In the genomic region with DNA sequence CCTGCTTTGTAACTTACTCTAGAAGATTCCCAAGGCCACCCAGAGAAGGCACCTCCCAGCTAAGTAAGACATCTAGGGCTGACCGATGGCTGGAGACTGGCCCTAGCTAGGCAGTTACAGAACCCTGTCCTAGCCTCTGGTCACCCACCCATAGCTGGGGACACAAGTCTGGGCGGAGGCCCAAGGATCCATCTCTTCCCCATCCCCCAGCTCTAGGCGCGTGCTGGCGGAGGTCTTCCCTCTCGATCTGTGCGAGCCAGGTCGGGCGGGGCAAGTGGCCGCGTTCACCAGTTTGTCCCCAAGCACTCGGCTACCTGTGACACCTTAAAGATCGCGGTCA, we compare ENCODE assay signal across 8 mouse cellular contexts. TPM values are rescaled to one million over a fixed set of nuclear protein-coding genes. Genes with fewer than 3 reads are reported as not detected.
DNase-seq lines count a peak whose midpoint lies in the region; ATAC-seq and TF ChIP-seq lines count a peak whose summit lies in the region.

No protein-coding gene starts in this region.

- TF ChIP-seq CTCF in E14TG2a.4 (conservative IDR thresholded peaks at IDR 0.05; ENCODE audit: low read length), result no peak

- H3K36me3 ChIP-seq in E14TG2a.4 (ENCODE audit: insufficient read depth, low read length), result peaks cover 18% of the 10 kb centered on the region
- H3K36me3 ChIP-seq in forebrain, embryonic 10.5 days (replicated peaks), result no peaks in the 10 kb centered on the region
- no peaks in the 10 kb centered on the region for H3K36me3 ChIP-seq in kidney, embryonic 15.5 days
- no peaks in the 10 kb centered on the region for H3K36me3 ChIP-seq in midbrain, embryonic 12.5 days

- ATAC-seq in frontal cortex, adult (ENCODE audit: low TSS enrichment), result peak; percentile 11
- ATAC-seq in kidney, embryonic 15.5 days (replicated peaks; ENCODE audit: low FRiP score), result peak; percentile 55
- peak; percentile 45 for ATAC-seq in midbrain, embryonic 12.5 days (ENCODE audit: low FRiP score, low read depth)

- peak overlapping the region; percentile 83 for H3K27ac ChIP-seq in forebrain, embryonic 10.5 days
- H3K27ac ChIP-seq in kidney, embryonic 15.5 days, result no peak overlapping the region
- H3K27ac ChIP-seq in midbrain, embryonic 12.5 days (replicated peaks), result no peak overlapping the region

- H3K9ac ChIP-seq in kidney, embryonic 15.5 days, result peak overlapping the region; percentile 61
- peak overlapping the region; percentile 71 for H3K9ac ChIP-seq in midbrain, embryonic 12.5 days (replicated peaks)

- H3K4me3 ChIP-seq in E14TG2a.4 (replicated peaks; ENCODE audit: low read length), result peak overlapping the region; percentile 91
- peak overlapping the region; percentile 73 for H3K4me3 ChIP-seq in forebrain, embryonic 10.5 days
- H3K4me3 ChIP-seq in kidney, embryonic 15.5 days (replicated peaks), result peak overlapping the region; percentile 68
- H3K4me3 ChIP-seq in midbrain, embryonic 12.5 days, result peak overlapping the region; percentile 62

- no peaks in the 10 kb centered on the region for H3K9me3 ChIP-seq in E14TG2a.4 (ENCODE audit: low read length)
- no peaks in the 10 kb centered on the region for H3K9me3 ChIP-seq in forebrain, embryonic 10.5 days
- H3K9me3 ChIP-seq in kidney, embryonic 15.5 days (replicated peaks), result no peaks in the 10 kb centered on the region
- no peaks in the 10 kb centered on the region for H3K9me3 ChIP-seq in midbrain, embryonic 12.5 days

- peak overlapping the region; percentile 80 for H3K4me2 ChIP-seq in kidney, embryonic 15.5 days
- peak overlapping the region; percentile 90 for H3K4me2 ChIP-seq in midbrain, embryonic 12.5 days (replicated peaks)

- H3K27me3 ChIP-seq in E14TG2a.4 (ENCODE audit: insufficient read depth, low read length), result peaks cover 26% of the 10 kb centered on the region
- peaks cover 18% of the 10 kb centered on the region for H3K27me3 ChIP-seq in forebrain, embryonic 10.5 days (ENCODE audit: poor library complexity, severe bottlenecking)
- H3K27me3 ChIP-seq in kidney, embryonic 15.5 days, result 0 out of 2 replicates have a peak, but pooled peaks cover 6% of the 10 kb centered on the region
- H3K27me3 ChIP-seq in midbrain, embryonic 12.5 days, result peaks cover 23% of the 10 kb centered on the region

- H3K4me1 ChIP-seq in E14TG2a.4 (replicated peaks; ENCODE audit: low read depth, low read length), result peaks cover 21% of the 10 kb centered on the region
- peaks cover 24% of the 10 kb centered on the region for H3K4me1 ChIP-seq in forebrain, embryonic 10.5 days
- H3K4me1 ChIP-seq in kidney, embryonic 15.5 days, result peaks cover 13% of the 10 kb centered on the region
- peaks cover 16% of the 10 kb centered on the region; the same call in 1 of the 2 replicates for H3K4me1 ChIP-seq in midbrain, embryonic 12.5 days

- 2% methylated on average over 14 of the region's 14 CpGs for WGBS in forebrain, embryonic 10.5 days
- WGBS in kidney, embryonic 15.5 days, result 1% methylated on average over 14 of the region's 14 CpGs
- 1% methylated on average over 14 of the region's 14 CpGs for WGBS in midbrain, embryonic 12.5 days

- no peak for DNase-seq in frontal cortex, postnatal 36 days (ENCODE audit: low spot score in 2 of 2)
- DNase-seq in forebrain, embryonic 10.5 days (ENCODE audit: extremely low spot score, low spot score), result no peak
- DNase-seq in thymus, postnatal 36 days, result no peak
- no peak for DNase-seq in right cerebral cortex, postnatal 25 days

RNA-seq across cellular contexts. Expression of gene Lrrc3, which starts 0.5 kb away (rescaled TPM):
- 2.4 and 2.5 TPM in 2 replicates for polyA plus RNA-seq in forebrain, embryonic 10.5 days (2016; fragmentation: Nextera tagmentation; extraction: Ambion mirVana)
- polyA plus RNA-seq in kidney, embryonic 15.5 days (2015; fragmentation: Nextera tagmentation; extraction: Ambion mirVana), result 3.8 and 4.8 TPM in 2 replicates
- polyA plus RNA-seq in midbrain, embryonic 12.5 days (2016; fragmentation: Nextera tagmentation; extraction: Ambion mirVana), result 5.3 and 5.6 TPM in 2 replicates

RNA-seq across cellular contexts. Expression of gene Gm3285, which starts 40.1 kb away (rescaled TPM):
- not detected in 2 replicates for polyA plus RNA-seq in forebrain, embryonic 10.5 days (2016; fragmentation: Nextera tagmentation; extraction: Ambion mirVana)
- polyA plus RNA-seq in kidney, embryonic 15.5 days (2015; fragmentation: Nextera tagmentation; extraction: Ambion mirVana), result not detected in 2 replicates
- not detected in 2 replicates for polyA plus RNA-seq in midbrain, embryonic 12.5 days (2016; fragmentation: Nextera tagmentation; extraction: Ambion mirVana)

RNA-seq across cellular contexts. Expression of gene Gm10318, which starts 49.2 kb away (rescaled TPM):
- not detected in 2 replicates for polyA plus RNA-seq in forebrain, embryonic 10.5 days (2016; fragmentation: Nextera tagmentation; extraction: Ambion mirVana)
- polyA plus RNA-seq in kidney, embryonic 15.5 days (2015; fragmentation: Nextera tagmentation; extraction: Ambion mirVana), result not detected in 2 replicates
- not detected in 2 replicates for polyA plus RNA-seq in midbrain, embryonic 12.5 days (2016; fragmentation: Nextera tagmentation; extraction: Ambion mirVana)

RNA-seq across cellular contexts. Expression of gene Gm36176, which starts 55.2 kb away (rescaled TPM):
- not detected in 2 replicates for polyA plus RNA-seq in forebrain, embryonic 10.5 days (2016; fragmentation: Nextera tagmentation; extraction: Ambion mirVana)
- polyA plus RNA-seq in kidney, embryonic 15.5 days (2015; fragmentation: Nextera tagmentation; extraction: Ambion mirVana), result not detected in 2 replicates
- not detected in 2 replicates for polyA plus RNA-seq in midbrain, embryonic 12.5 days (2016; fragmentation: Nextera tagmentation; extraction: Ambion mirVana)
